Mouse (Mus musculus) E14TG2a.4 (cell line): ENCODE measurements around the gene Chrm3.

Experiments used
- H3K27me3 ChIP-seq: 2 replicates; pipeline ENCODE4 v1.6.1; 2014; ENCODE audit warnings: low read length, control low read depth; ENCODE audit not compliant: insufficient read depth
- H3K36me3 ChIP-seq: 2 replicates; pipeline ENCODE4 v1.6.1; 2014; ENCODE audit warnings: low read length, control low read depth; ENCODE audit not compliant: insufficient read depth
- H3K4me1 ChIP-seq: replicated peaks from 2 replicates; pipeline ENCODE4 v1.6.1; 2014; ENCODE audit warnings: low read depth, low read length, control low read depth
- H3K4me3 ChIP-seq: replicated peaks from 2 replicates; pipeline ENCODE4 v1.5.1; 2014; ENCODE audit warnings: mild to moderate bottlenecking, low read length
- H3K9me3 ChIP-seq: 2 replicates; pipeline ENCODE4 v1.6.1; 2014; ENCODE audit warnings: low read length, control low read depth
- CTCF ChIP-seq: conservative IDR thresholded peaks from 2 replicates; pipeline ENCODE4 v1.5.1; 2014; ENCODE audit warnings: low read length
- NANOG ChIP-seq: IDR thresholded peaks from 2 replicates; pipeline ENCODE4 v1.6.1; 2014; ENCODE audit warnings: borderline replicate concordance, low read length, mixed read lengths
- POU5F1 ChIP-seq: IDR thresholded peaks from 2 replicates; pipeline ENCODE4 v1.6.1; 2014; ENCODE audit warnings: low read length, borderline replicate concordance

The Chrm3 gene

GRCm38 (mm10) chr13:10054086-10054485 is 306.6 kb downstream of the Chrm3 start:
- no peaks in the 10 kb centered on the region for H3K27me3 ChIP-seq
- H3K9me3 ChIP-seq = peaks cover 1% of the 10 kb centered on the region; the same call in 1 of the 2 replicates
- no peak overlapping the region for H3K4me3 ChIP-seq
- H3K4me1 ChIP-seq = no peaks in the 10 kb centered on the region
- no peaks in the 10 kb centered on the region for H3K36me3 ChIP-seq
- no peak for TF ChIP-seq NANOG
- no peak for TF ChIP-seq CTCF
- no peak for TF ChIP-seq POU5F1

DNA sequence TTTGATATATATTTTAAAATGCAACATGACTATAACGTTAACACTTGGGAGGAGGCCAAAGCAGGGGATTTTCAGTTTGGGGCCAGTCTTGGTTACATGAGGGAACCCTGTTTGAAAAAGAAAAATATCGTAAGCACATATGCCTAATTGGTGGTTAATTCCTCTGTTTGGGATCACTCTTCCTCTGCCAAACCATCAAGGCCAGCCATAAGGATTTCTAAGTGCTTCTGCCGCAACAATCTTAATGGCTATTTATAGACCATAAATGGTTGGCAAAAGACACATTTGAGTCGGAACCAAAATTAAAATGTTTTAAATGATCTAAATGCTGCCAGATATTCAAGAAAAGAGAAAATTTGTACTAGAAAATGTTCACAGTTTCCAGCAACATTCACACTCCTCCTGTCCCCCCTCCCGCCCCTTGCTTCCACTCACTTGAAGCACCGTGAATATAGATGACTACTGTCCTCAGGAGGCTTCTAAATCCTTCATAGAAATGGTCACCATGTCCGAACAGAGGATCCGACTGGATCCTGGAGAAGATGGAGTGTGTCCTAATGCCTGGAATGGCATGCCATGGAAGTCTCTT is 307.3 kb downstream of the Chrm3 start:
- H3K4me3 ChIP-seq = no peak overlapping the region
- H3K27me3 ChIP-seq = no peaks in the 10 kb centered on the region
- no peaks in the 10 kb centered on the region for H3K4me1 ChIP-seq
- no peak for TF ChIP-seq CTCF
- no peak for TF ChIP-seq POU5F1
- TF ChIP-seq NANOG = no peak
- no peaks in the 10 kb centered on the region for H3K9me3 ChIP-seq
- H3K36me3 ChIP-seq = no peaks in the 10 kb centered on the region

GRCm38 (mm10) chr13:10045651-10046350 is 314.8 kb downstream of the Chrm3 start:
- no peak overlapping the region for H3K4me3 ChIP-seq
- H3K9me3 ChIP-seq = no peaks in the 10 kb centered on the region
- no peaks in the 10 kb centered on the region for H3K4me1 ChIP-seq
- no peak for TF ChIP-seq POU5F1
- TF ChIP-seq CTCF = no peak
- TF ChIP-seq NANOG = no peak
- no peaks in the 10 kb centered on the region for H3K27me3 ChIP-seq
- no peaks in the 10 kb centered on the region for H3K36me3 ChIP-seq

- no peak for TF ChIP-seq CTCF
- TF ChIP-seq POU5F1 = no peak
- no peak for TF ChIP-seq NANOG
- Histone ChIP-seq H3K4me1 (no peaks in the 10 kb centered on the region), H3K9me3 (peaks cover 5% of the 10 kb centered on the region; the same call in 1 of the 2 replicates), H3K27me3 (0 out of 2 replicates have a peak, but pooled peaks cover 5% of the 10 kb centered on the region), H3K4me3 (no peak overlapping the region), H3K36me3 (no peaks in the 10 kb centered on the region)
Observed at GRCm38 (mm10) chr13:10044084-10044483, 316.6 kb downstream of the Chrm3 start.

- Histone ChIP-seq H3K4me1 (peaks cover 14% of the 10 kb centered on the region), H3K4me3 (no peak overlapping the region), H3K9me3 (no peaks in the 10 kb centered on the region), H3K27me3 (no peaks in the 10 kb centered on the region), H3K36me3 (no peaks in the 10 kb centered on the region)
- no peak for TF ChIP-seq NANOG
- no peak for TF ChIP-seq CTCF
- TF ChIP-seq POU5F1 = no peak
Observed at GRCm38 (mm10) chr13:10033570-10034399, 326.9 kb downstream of the Chrm3 start.

GRCm38 (mm10) chr13:10031547-10031946 is 329.1 kb downstream of the Chrm3 start:
- Histone ChIP-seq H3K9me3 (no peaks in the 10 kb centered on the region), H3K4me1 (peaks cover 14% of the 10 kb centered on the region), H3K36me3 (no peaks in the 10 kb centered on the region), H3K27me3 (no peaks in the 10 kb centered on the region), H3K4me3 (no peak overlapping the region)
- TF ChIP-seq NANOG = no peak
- no peak for TF ChIP-seq POU5F1
- no peak for TF ChIP-seq CTCF

DNA sequence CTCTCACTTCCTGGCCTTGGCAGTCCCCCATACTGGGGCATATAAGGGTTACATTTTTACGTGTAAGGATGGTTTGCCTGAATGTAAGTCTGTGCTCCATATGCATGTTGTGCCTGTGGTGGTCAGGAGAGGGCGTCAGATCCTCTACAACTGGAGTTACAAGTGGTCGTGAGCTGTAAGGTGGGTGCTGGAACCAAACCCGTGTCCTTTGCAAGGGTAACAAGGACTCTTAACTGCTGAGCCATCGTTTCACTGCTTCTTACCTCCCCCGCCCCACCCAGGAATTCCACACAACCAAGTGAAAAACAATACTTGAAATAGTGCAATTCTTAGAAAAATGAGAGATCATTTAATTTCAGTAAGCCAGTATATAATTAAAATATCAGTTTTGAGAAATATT is 330.7 kb downstream of the Chrm3 start:
- H3K36me3 ChIP-seq = no peaks in the 10 kb centered on the region
- H3K4me3 ChIP-seq = no peak overlapping the region
- TF ChIP-seq POU5F1 (no peak), NANOG (no peak), CTCF (no peak)
- peaks cover 14% of the 10 kb centered on the region for H3K4me1 ChIP-seq
- H3K9me3 ChIP-seq = no peaks in the 10 kb centered on the region
- H3K27me3 ChIP-seq = no peaks in the 10 kb centered on the region

GRCm38 (mm10) chr13:10025134-10025533 is 335.5 kb downstream of the Chrm3 start:
- Histone ChIP-seq H3K4me1 (peaks cover 3% of the 10 kb centered on the region), H3K27me3 (no peaks in the 10 kb centered on the region), H3K4me3 (no peak overlapping the region), H3K9me3 (no peaks in the 10 kb centered on the region), H3K36me3 (no peaks in the 10 kb centered on the region)
- TF ChIP-seq NANOG (no peak), CTCF (no peak), POU5F1 (no peak)

GRCm38 (mm10) chr13:10023112-10023511 is 337.5 kb downstream of the Chrm3 start:
- H3K9me3 ChIP-seq = no peaks in the 10 kb centered on the region
- H3K36me3 ChIP-seq = no peaks in the 10 kb centered on the region
- TF ChIP-seq NANOG = no peak
- TF ChIP-seq POU5F1 = no peak
- TF ChIP-seq CTCF = no peak
- no peaks in the 10 kb centered on the region for H3K4me1 ChIP-seq
- H3K4me3 ChIP-seq = no peak overlapping the region
- no peaks in the 10 kb centered on the region for H3K27me3 ChIP-seq
